Mouse (Mus musculus) gastrocnemius, adult 8-10 months (tissue): ENCODE measurements around the gene Tprn. TPM values are rescaled to one million over a fixed set of nuclear protein-coding genes. Genes with fewer than 3 reads are reported as not detected.
A peak's percentile ranks its signal among the peaks of the same experiment; 100 is the strongest.

Experiments used
- DNase-seq, 2 experiments: peaks; one replicate each; pipeline ENCODE4 v3.0.0; 2022; ENCODE audit warnings: low spot score in 2 of 2
- total RNA-seq, 4 experiments: library from RNA; stranded (reverse); gene quantifications; 2 replicates each; pipeline ENCODE4 v1.2.4; 2022

Gene Tprn
- total RNA-seq, 4 experiments from 2014 or later, result 2.0 to 5.3 (median 2.6) TPM

DNA sequence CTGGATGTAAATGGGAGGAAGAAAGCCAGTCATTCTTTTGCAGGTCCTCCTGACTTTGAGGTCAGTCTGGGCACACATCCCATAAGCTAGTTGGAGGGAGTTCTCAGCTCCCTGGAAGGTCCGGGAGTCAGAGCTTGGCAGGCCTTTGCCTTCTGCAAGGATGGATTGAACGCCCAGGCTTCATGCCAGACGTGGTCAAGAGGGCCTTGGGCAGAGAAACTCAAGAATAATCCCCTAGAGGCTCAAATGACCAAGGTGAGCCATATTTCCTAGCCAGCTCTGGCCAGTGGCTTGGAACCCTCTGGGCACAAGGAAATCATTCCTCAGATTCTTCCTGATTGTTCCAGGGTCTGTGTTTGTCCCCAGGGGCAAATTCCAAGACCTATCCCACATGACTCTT is 2.4 kb downstream of the Tprn start:
- DNase-seq, result no peak

DNA sequence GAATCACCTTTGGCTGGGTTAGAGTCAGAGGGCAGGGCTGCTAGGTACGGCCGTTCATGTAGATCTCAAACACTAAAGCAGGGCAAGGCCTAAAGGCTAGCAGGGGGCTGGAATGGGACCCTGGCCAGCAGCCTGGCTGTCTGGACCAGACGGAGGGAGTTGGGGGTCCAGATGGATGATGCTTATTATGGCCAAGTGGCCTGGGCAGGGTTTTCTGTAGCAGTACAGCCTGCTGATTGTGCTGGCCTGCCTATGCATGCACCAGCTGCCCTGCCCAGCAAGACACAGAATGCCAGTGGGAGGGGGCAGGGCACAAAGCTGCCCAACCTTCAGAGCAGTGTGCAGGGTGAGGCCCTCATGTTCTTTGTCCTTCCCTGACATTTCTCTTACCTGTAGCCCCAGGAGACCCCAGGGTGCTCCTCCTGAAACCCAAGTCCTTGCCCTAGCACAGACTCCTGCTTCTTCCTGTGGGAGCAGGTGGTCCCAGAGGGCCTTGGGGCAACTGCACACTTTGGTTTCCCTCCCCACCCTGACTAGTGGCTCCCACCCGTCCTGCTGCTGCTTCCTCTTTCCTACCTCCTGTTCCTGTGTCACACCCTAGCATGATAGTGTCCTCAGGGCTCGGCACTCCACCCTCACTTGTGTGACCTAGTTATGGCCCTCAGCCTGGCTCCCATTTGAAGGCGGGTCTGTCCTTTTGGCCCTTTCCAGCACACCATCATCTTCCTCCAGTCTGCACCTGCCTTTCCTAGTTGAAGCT is 3.7 kb downstream of the Tprn start:
- no peak for DNase-seq

DNA sequence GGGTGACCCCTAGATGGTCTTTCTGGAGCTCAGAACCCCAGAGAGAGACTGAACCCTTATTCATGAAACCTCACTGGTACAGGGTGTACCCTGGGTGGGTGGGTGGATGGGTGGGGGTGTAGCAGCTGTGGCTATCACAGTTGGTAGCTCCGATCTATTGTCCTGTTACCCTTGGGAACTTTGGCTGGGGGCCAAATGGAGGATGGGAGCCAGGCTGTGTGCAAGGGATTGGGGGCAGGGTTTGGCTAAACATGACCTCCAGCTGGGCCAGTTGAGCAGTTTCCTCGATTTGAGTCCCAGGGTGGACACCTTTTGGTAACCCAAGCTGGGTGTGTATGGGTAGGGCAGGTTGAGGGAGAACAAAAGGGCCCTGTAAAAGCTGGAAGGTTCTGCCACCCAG is 4.3 kb downstream of the Tprn start:
- DNase-seq, result no peak

DNA sequence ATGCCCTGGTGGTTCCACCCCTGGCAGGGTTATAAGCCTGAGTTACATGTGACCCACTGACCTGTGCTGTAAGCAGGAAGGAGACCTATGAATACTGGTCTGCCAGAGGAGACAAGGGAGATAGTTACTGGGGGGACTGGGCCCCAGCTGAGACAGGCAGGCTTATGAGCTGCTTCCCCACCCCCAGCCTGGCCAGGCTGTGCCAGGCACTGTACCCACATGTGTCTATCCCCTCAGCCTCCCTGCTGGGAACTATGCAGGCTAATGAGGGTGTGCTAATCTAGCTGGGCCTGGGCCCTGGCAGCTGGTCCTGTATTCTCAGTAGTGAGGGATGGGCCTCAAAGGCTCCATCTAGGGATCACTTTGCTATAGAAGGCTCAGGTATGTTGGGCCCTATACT is 4.8 kb downstream of the Tprn start:
- DNase-seq, result no peak

GRCm38 (mm10) chr2:25267746-25268309 is 5.4 kb downstream of the Tprn start:
- DNase-seq, result no peak

GRCm38 (mm10) chr2:25271827-25272511 is 9.6 kb downstream of the Tprn start, which contains the start of the genes Ssna1 and Anapc2:
Ssna1 (minus strand) TSS chr2:25272438.
Anapc2 (plus strand) TSS chr2:25272478.
- DNase-seq, result peak; percentile 92 to 95

DNA sequence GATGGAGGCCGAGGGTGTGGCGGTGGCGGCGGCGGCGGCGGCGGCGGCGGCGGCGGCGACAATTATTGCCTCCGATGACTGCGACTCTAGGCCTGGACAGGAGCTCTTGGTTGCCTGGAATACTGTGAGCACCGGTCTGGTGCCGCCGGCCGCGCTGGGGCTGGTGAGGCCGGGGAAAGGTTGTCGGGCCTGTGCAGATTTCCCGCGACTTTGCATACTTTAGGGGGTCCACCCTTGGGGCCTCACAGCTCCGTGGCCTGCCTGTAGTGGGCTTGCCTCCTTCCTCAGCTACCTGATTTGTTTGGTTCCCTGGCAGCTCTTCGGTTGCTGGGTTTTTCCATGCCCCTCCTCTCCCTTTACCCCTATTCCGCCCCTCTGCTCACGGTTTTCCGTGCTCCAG is 10.1 kb downstream of the Tprn start:
- DNase-seq, result no peak

GRCm38 (mm10) chr2:25273010-25273409 is 10.6 kb downstream of the Tprn start:
- DNase-seq, result no peak

GRCm38 (mm10) chr2:25278928-25279882 is 16.8 kb downstream of the Tprn start:
- DNase-seq, result peak in 1 of 2 experiments; percentile 59

GRCm38 (mm10) chr2:25285551-25285950 is 23.1 kb downstream of the Tprn start:
- no peak for DNase-seq

- no peak for DNase-seq
Observed at GRCm38 (mm10) chr2:25286314-25286713, 23.9 kb downstream of the Tprn start.

- no peak for DNase-seq
Observed at GRCm38 (mm10) chr2:25286837-25287636, 24.6 kb downstream of the Tprn start.

DNA sequence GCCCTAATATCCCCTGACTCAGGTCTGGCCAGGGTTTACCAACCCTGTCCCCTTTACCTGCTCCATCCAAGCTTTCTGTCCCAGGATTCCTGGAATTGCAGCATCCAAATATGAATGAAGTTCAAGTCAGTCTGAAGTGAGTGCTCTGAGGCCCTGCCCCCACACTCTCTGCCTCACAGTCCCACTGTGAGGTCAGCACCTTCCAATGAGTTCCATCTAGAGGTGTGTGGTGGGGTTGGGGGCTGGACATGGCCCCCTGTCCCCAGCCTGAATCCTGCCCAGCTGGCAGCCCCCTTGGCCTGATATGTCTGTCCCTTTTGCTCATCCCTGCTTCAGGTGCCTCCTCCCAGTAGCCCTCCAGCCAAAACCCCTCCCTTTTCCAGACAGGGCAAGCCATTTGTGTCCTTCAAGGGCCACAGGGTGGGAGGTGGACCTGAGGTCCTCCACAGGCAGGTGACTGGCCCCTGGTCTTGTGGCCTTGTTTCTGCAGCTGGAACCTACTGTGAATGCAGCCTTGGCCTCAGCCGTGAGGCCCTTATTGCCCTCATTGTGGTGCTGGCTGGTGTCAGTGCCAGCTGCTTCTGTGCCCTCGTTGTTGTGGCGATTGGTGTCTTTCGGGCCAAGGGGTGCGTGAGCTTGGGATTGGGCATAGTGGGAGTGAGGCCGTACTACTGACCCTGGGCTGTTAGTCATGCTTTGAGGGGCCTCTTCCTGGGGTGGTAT is 25.7 kb downstream of the Tprn start, which contains the start of gene Tmem210:
Gene Tmem210, plus strand, starts transcription at position 219 of the 723 bp plus-strand sequence.
- DNase-seq, result no peak

DNA sequence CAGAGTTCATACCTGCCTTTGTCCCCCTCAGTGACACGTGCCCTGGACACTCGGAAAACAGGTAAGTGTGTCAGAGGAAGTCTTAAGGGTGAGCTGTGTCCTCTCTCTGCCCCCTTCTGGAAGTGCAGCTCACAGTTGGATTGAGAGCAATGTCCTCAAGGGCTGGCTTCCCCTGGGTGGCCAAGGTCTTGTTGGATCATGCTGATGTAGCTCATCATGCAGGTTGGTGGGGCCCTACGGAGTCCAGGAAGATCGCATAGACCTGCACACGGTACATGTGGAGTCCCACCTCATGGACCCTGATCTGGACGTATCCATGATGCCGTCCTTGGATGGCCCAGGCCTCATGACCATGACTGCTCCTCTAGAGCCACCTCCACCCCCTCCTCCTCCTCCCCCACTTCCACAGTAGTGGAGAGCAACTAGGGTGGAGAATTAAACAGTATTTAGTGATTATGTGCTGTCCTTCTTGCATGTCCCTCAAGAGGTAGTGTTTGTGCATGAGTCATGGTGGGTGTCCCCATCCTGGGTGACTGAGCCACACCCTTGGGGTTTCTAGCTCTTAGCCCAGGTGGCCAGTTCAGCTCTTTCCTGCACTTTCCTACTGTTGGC is 26.4 kb downstream of the Tprn start:
- DNase-seq, result no peak

DNA sequence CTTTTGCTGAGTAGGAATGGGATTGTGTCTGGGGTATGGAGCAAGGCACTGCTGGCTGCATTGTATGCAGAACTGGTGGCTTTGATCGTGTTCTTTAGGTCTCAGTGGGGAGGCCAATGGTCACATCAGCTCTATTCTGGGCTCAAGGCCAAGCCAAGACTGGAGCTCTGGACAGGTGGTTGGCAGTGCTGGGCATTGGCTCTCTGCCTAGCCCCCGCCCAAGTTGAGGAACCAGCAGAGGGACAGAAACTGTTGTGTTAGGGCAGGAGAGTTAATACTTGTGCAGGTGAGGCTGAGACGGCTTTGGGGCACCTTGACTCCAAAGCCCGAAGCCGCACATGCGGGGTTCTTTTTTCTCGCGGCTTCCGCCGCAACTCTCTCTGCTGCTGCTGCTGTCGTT is 27.2 kb downstream of the Tprn start, which contains the start of gene Lrrc26:
Gene Lrrc26, plus strand, starts transcription at position 265 of the 400 bp plus-strand sequence.
- DNase-seq, result no peak

DNA sequence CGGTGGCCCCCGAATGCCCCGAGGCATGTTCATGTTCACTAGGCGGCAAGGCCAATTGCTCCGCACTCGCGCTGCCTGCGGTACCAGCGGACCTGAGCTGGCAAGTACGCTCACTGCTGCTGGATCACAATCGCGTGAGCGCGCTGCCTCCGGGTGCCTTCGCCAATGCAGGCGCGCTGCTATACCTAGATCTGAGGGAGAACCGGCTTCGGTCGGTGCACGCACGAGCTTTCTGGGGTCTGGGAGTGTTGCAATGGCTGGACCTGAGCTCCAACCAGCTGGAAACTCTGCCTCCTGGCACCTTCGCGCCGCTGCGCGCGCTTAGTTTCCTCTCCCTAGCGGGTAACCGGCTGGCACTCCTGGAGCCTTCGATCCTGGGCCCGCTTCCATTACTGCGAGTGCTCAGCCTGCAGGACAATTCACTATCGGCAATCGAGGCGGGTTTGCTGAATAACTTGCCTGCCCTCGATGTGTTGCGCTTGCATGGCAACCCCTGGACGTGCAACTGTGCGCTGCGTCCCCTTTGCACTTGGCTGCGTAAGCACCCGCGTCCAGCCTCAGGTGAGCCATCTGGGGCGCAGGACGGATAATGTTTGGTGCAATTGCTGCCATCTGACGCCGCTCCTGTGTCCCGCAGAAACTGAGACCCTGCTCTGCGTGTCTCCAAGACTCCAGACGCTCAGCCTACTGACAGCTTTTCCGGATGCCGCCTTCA is 27.8 kb downstream of the Tprn start:
- no peak for DNase-seq

GRCm38 (mm10) chr2:25290816-25291130 is 28.4 kb downstream of the Tprn start:
- no peak for DNase-seq

DNA sequence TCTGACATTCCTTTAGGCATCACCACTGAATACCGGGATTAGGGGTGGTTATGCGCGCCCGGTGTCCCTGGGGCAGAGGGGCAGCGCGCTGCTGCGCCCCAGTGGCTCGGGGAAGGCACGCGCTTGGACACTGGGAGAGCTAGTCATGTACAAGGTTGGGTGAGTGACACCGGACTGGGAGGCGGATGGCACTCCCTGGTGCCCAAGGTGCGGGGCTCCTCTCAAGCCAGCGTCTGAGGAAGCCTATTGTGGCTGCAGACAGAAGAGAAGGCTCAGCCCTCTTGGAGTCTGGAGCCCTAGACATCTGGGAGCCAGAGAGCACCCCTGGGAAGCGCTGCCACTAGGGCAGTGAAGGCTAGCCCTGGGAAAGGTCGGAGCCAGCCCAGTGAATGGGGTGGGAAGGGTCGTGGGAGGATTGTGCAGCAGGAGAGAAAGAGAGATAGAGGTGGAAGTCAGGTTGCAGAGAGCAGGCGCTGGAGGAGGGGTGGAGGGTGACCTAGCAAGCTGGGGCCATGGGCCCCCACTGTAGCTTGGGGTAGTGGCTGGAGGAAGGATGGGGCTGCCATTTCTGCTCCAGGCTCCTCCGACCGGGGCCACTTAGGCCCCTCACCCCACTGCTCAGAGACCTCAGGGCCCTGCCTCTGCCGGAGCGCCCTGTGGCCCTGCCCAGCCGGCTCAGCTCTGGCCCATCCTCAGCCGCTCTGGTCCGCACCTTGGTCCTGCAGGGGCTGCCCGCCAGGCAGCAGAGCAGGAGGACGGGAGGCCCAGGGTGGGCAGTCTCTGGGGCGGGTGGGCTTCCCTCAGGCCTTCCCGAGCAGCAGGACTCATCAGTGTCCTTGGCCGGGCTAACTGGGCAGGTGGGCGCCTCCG is 29.0 kb downstream of the Tprn start:
- DNase-seq, result no peak
